Mouse (Mus musculus) adrenal gland, adult 2 months (tissue): ENCODE data around the gene Vac14. TPM values are rescaled to one million over a fixed set of nuclear protein-coding genes. Genes with fewer than 3 reads are reported as not detected.

Source experiments
- DNase-seq: peaks from one replicate; pipeline ENCODE4 v3.0.0; 2021
- polyA plus RNA-seq: library from polyadenylated mRNA; depleted of rRNA; stranded (reverse); fragments of >200 nt; gene quantifications from 2 replicates; pipeline ENCODE4 v1.2.3, GENCODE M21; 2012
- total RNA-seq, 2 experiments: library from RNA; stranded (reverse); gene quantifications; 2 replicates each; pipeline ENCODE4 v1.2.3; 2021

The Vac14 gene
- total and polyA plus RNA-seq, 3 experiments, result 29.8 to 47.0 (median 37.5) TPM

DNA sequence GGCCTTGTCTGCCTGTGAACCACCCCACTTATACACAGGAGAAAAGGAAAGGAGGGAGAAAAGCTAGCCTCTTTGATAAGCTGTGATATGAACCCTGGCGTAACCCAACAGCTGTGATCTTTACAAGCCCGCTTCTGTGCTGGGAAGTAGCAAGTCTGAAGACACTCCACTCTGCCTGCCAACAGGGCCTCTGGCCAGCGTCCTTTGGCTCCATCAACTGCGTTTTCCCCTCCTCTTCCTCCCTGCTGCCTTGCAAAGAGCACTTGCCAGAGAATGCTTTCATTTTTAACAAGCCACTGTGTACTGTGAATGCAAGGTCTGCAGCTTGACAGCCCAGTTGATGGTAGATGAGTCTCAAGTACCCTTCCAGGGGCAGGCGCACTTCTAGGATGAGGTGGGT is 69.3 kb downstream of the Vac14 start:
- peak; percentile 61 for DNase-seq

DNA sequence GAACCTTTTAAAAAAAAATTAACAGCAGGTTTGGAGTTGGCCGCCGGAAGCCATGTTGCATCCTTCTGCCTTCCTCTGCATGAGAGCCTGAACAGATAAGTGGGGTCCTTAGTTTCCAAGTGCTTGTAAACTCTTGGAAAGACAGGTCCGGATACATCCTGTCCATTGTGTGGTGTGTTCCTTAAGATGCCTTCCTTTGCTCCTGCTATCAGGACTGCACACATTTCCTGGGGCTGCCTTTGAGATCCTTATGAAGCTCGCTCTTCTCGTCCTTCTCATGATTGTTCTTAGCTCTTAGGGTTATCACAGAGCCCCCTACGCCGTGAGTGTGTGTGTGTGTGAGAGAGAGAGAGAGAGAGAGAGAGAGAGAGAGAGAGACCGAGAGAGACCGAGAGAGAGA is 71.6 kb downstream of the Vac14 start:
- no peak for DNase-seq

GRCm38 (mm10) chr8:110694226-110694625 is 75.8 kb downstream of the Vac14 start:
- DNase-seq, result no peak

DNA sequence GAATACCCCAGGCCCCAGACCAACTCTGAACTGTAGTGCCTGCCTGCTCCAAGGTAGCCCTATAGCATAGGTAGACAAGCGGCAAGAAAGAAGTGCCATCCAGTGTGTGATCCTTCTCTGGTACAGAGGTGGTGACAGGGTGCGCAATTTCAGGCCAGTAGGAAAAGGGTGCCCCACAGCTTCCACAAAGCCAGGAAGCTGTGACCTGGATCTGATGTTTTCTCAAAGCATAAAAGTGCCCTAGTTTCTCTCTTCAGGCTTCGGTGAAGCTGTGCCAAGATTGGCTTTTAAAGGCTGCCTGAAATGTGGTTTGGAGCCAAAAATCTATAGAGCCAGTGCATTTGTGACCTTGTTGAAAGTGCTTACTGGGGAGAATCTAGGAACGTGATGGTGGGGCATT is 76.4 kb downstream of the Vac14 start:
- no peak for DNase-seq

GRCm38 (mm10) chr8:110695431-110695830 is 77.0 kb downstream of the Vac14 start:
- no peak for DNase-seq

DNA sequence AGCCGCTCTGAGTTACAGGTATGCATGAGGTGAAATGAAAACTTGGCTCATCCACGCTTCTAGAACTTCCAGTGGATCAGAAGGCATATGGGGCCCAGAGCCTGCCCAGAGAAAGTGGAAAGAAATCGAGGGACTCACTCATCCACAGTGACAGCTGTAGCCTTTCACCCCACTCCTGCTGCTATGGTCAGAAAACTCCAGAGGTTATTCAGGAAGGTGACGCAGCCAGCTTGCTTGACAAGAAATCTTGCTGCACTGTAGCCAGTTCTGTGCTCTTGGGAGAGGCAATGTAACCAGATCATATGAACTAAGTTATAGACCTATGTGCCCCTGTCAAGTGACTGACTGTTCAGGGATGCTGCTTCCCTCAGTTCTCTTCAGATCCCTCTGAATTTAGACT is 77.7 kb downstream of the Vac14 start:
- DNase-seq, result no peak

DNA sequence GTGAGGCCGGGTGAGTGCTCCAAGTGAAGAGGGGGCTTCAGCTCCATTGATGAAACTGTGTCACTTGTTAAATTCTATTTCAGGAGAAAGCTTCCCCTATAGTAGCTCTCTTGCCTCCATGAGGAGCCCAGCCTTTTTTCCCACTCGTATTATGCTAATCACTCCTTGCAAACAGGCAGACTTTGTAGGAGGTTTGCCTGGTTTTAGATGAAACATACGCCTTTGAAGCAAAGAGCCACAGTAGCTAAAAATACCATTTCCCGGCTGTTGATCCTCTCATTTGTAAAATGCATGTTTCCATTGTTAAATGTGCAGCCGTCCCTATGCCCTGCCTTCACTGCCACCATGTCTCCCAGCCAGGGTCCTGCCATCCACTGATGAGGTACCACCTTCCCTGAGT is 79.2 kb downstream of the Vac14 start:
- no peak for DNase-seq

GRCm38 (mm10) chr8:110698098-110698497 is 79.7 kb downstream of the Vac14 start:
- DNase-seq, result peak; percentile 54

- DNase-seq, result no peak
These were observed 81.1 kb downstream of the Vac14 start for GRCm38 (mm10) chr8:110699501-110699900.

DNA sequence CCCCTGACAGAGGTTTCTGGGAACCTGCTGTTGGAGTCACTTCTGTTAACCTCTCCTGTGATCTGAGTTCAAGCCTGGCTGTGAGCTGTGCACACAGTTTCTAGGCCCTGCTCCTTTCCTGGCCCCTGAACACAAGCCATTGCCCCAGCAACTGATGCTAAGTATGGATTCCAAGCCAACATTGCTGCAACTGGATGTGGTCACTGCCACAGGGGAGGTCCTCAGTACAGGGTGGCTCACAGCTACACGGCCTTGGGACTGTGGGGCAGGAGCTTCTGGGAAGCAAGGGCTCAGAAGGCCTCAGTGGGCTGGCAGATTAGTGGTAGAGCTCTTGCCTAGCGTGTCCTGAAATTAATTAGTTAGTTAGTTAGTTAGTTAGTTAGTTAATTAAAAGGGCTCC is 82.2 kb downstream of the Vac14 start:
- DNase-seq, result no peak

- no peak for DNase-seq
These were observed 84.5 kb downstream of the Vac14 start for GRCm38 (mm10) chr8:110702636-110703459.

DNA sequence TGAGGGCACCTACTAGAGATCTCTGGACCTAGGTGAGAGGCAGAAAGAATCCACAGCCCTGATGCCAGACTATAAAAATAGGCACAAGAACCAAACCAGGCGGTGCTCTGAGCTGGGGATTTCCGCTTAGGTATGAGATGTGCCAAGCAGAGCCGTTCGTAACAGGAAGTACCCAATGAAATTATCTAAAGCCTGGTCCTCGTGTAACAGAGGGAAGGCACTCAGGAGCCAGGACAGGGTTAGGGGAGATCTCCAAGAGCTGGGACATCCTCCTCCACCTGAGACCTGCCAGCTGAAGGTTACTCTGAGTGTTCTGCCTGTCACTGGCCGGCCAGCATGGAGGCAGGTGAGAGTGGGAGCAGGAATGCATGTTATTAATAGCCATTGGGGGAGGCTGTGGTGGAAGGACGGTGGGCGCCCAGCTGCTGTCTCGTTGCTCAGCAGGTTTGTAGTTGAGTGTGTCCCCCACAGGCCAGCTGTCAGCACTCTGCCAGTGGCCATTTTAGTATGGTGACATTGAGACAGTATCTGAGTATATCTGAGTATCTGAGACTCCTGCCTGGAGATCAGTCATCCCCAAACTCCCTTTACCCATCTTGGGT is 85.2 kb downstream of the Vac14 start:
- DNase-seq, result no peak

- no peak for DNase-seq
These were observed 85.7 kb downstream of the Vac14 start for GRCm38 (mm10) chr8:110704103-110704502.

- DNase-seq, result no peak
These were observed 87.3 kb downstream of the Vac14 start for GRCm38 (mm10) chr8:110705391-110706287.

DNA sequence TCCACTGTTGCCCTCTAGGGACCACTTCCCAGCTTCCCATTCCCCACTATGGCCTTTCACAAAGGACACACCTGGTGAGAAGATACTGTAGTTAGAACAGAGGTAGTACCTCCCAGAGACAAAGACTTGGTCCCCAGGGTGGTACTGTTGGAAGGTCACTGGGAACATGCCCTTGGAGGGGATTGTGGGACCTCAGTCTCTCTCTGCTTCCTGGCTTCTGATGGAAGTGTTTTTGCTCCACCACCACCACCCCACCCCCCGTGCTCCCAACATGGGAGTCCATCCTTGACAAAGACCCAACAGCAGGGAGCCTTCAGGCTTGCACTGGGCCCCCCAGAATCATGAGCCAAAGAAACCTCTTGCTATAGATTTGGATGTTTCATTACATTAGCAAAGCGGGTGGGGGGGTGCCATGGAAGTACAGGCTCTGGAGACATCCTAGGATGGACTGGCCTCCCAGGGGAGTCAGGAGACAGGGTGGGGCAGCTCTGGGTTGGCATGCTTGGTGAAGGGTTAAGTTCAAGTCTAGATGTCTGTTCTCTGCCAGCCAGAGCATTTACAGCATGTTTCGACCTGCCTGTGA is 88.0 kb downstream of the Vac14 start:
- no peak for DNase-seq

DNA sequence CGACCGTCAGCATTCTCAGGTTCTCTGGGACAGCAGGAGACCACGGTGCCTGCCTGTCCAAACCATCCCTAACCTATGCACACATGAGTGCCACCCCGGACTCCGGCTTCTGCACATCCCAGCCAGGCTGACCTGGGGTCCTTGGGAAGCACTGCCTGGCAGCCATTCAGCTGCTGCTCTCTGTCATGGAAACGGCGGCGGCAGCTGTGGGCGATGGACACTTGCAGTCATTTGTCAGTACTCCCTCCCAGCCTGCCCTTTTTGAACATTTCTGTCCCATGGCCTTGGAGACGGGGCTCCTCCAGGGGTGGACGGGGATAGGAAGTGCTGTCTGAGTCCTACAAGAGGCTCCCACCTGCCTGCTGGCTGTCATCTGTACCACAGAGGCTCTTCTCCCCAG is 90.0 kb downstream of the Vac14 start:
- DNase-seq, result peak; percentile 53

GRCm38 (mm10) chr8:110710593-110710992 is 92.2 kb downstream of the Vac14 start:
- DNase-seq, result no peak

GRCm38 (mm10) chr8:110711271-110711934 is 93.0 kb downstream of the Vac14 start:
- DNase-seq, result peak; percentile 64

GRCm38 (mm10) chr8:110713073-110713472 is 94.7 kb downstream of the Vac14 start:
- DNase-seq, result no peak

DNA sequence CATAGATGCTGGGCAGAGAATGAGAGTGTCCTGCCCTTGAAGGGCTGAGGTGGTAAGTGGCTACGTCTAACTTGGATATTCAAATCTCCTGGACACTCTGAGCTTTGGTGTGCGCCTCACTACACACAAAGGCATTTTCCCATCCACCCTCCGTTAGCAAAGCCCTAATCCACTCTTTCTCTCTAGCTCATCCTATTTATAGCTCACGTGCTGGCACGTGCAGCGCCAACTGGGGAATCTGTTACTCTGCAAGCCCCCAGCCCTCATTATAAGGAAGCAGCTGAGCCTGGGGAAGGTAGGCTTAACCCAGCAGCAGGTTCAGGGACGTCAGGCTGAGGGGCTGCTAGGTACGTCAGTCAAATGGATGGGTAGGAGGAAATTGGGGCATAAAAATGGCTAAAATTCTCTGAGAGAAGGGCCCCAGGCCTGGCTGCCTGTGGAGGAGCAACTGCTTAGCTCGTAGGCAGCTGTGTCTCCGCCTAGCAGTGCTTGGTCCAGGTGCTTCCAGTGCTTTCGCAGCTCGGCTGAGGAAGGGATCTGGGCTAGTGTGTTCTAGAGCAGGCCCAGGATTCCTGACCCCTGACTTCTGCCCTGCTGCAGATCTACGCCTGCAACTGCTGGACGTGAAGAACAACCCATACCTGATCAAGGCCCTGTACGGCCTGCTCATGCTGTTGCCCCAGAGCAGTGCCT is 96.6 kb downstream of the Vac14 start:
- DNase-seq, result no peak

GRCm38 (mm10) chr8:110716075-110716474 is 97.7 kb downstream of the Vac14 start:
- peak; percentile 87 for DNase-seq
